In the genomic region with DNA sequence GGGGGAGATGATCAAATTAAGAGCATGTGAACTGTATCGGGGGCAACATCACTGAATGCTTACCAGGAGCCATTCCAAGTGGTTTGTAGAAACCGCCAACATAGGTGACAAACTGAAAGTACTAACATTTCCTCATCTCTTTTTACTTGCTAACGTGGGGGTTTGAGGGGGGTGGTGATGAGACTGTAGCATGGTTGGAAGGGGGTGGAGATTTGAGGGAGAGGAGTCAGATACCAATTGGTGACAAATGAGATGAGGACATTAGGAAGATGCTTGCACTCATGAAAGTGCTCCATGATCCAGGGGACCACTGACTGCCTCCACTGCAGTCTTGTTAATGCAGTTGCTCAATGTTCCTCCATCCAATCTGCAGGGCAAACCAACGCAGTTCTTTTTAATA, we compare ENCODE assay signal across 10 mouse cellular contexts. TPM values are rescaled to one million over a fixed set of nuclear protein-coding genes. Genes with fewer than 3 reads are reported as not detected.
DNase-seq lines count a peak whose midpoint lies in the region; ATAC-seq lines count a peak whose summit lies in the region.
"Had no signal": no experiment of that assay in that cellular context is flagged by ENCODE, and none has a peak within 500 bp of the region (broad histone marks: within the 10 kb centered on the region; RNA-seq: fewer than 3 reads in every experiment).

No protein-coding gene starts in this region.

- peaks cover 47% of the 10 kb centered on the region for H3K27me3 ChIP-seq in intestine, embryonic 14.5 days (replicated peaks; ENCODE audit: control insufficient read depth, insufficient read depth, low read length)
- peaks cover 25% of the 10 kb centered on the region for H3K27me3 ChIP-seq in intestine, embryonic 15.5 days (replicated peaks)
- peaks cover 65% of the 10 kb centered on the region for H3K27me3 ChIP-seq in embryonic facial prominence, embryonic 10.5 days (replicated peaks; ENCODE audit: low read depth, poor library complexity, severe bottlenecking)
- no peaks in the 10 kb centered on the region for H3K27me3 ChIP-seq in forebrain, embryonic 15.5 days
- H3K27me3 ChIP-seq in midbrain, embryonic 13.5 days: peaks cover 14% of the 10 kb centered on the region

- H3K4me2 ChIP-seq in intestine, embryonic 14.5 days (ENCODE audit: low read length): peak overlapping the region; percentile 20; the same call in 1 of the 2 replicates
- no peak overlapping the region for H3K4me2 ChIP-seq in intestine, embryonic 15.5 days (replicated peaks)
- H3K4me2 ChIP-seq in forebrain, embryonic 15.5 days (replicated peaks): peak overlapping the region; percentile 83
- peak overlapping the region; percentile 78 for H3K4me2 ChIP-seq in midbrain, embryonic 13.5 days (replicated peaks)

- no peak for ATAC-seq in intestine, embryonic 14.5 days (replicated peaks; ENCODE audit: low FRiP score, low TSS enrichment, low read depth)
- ATAC-seq in intestine, embryonic 15.5 days: no peak
- ATAC-seq in forebrain, embryonic 15.5 days (replicated peaks): no peak
- ATAC-seq in midbrain, embryonic 13.5 days: no peak
- no peak for ATAC-seq in CD4-positive, CD25-positive, alpha-beta regulatory T cell, adult 4 months
- ATAC-seq: intestine, postnatal 0 days had no signal

- H3K9ac ChIP-seq in intestine, embryonic 14.5 days (ENCODE audit: low read length): no peak overlapping the region
- no peak overlapping the region for H3K9ac ChIP-seq in intestine, embryonic 15.5 days
- no peak overlapping the region for H3K9ac ChIP-seq in forebrain, embryonic 15.5 days (replicated peaks)
- H3K9ac ChIP-seq in midbrain, embryonic 13.5 days (replicated peaks): no peak overlapping the region

- no peak overlapping the region for H3K27ac ChIP-seq in intestine, embryonic 14.5 days (ENCODE audit: low read depth)
- no peak overlapping the region for H3K27ac ChIP-seq in intestine, embryonic 15.5 days
- H3K27ac ChIP-seq in embryonic facial prominence, embryonic 10.5 days (replicated peaks): no peak overlapping the region
- H3K27ac ChIP-seq in forebrain, embryonic 15.5 days (replicated peaks): no peak overlapping the region; the same call in 1 of the 2 replicates
- no peak overlapping the region for H3K27ac ChIP-seq in midbrain, embryonic 13.5 days

- H3K36me3 ChIP-seq in intestine, embryonic 14.5 days (ENCODE audit: control insufficient read depth, insufficient read depth, low read length): no peaks in the 10 kb centered on the region
- no peaks in the 10 kb centered on the region for H3K36me3 ChIP-seq in intestine, embryonic 15.5 days
- H3K36me3 ChIP-seq in embryonic facial prominence, embryonic 10.5 days (replicated peaks): no peaks in the 10 kb centered on the region
- no peaks in the 10 kb centered on the region for H3K36me3 ChIP-seq in forebrain, embryonic 15.5 days
- no peaks in the 10 kb centered on the region for H3K36me3 ChIP-seq in midbrain, embryonic 13.5 days

- H3K4me1 ChIP-seq in intestine, embryonic 14.5 days (replicated peaks; ENCODE audit: control insufficient read depth, insufficient read depth, low read length): no peaks in the 10 kb centered on the region
- H3K4me1 ChIP-seq in intestine, embryonic 15.5 days (replicated peaks): peaks cover 6% of the 10 kb centered on the region; the same call in 1 of the 2 replicates
- H3K4me1 ChIP-seq in embryonic facial prominence, embryonic 10.5 days: peaks cover 9% of the 10 kb centered on the region
- peaks cover 25% of the 10 kb centered on the region for H3K4me1 ChIP-seq in forebrain, embryonic 15.5 days
- H3K4me1 ChIP-seq in midbrain, embryonic 13.5 days (replicated peaks): peaks cover 22% of the 10 kb centered on the region

- H3K9me3 ChIP-seq in intestine, embryonic 14.5 days (ENCODE audit: control insufficient read depth, low read length): no peaks in the 10 kb centered on the region
- H3K9me3 ChIP-seq in intestine, embryonic 15.5 days: no peaks in the 10 kb centered on the region
- H3K9me3 ChIP-seq in embryonic facial prominence, embryonic 10.5 days: no peaks in the 10 kb centered on the region
- H3K9me3 ChIP-seq in forebrain, embryonic 15.5 days: no peaks in the 10 kb centered on the region
- H3K9me3 ChIP-seq in midbrain, embryonic 13.5 days: no peaks in the 10 kb centered on the region

- no peak for DNase-seq in intestine, embryonic 14.5 days (ENCODE audit: low spot score)
- DNase-seq in embryonic facial prominence, embryonic 10.5 days (ENCODE audit: low spot score): no peak
- DNase-seq in adrenal gland, postnatal 4 days (ENCODE audit: low spot score in 2 of 2): no peak
- DNase-seq in kidney, postnatal 14 days: no peak

- no peak overlapping the region for H3K4me3 ChIP-seq in intestine, embryonic 14.5 days (ENCODE audit: low read depth, low read length)
- no peak overlapping the region for H3K4me3 ChIP-seq in intestine, embryonic 15.5 days (replicated peaks)
- peak overlapping the region; percentile 67 for H3K4me3 ChIP-seq in embryonic facial prominence, embryonic 10.5 days
- peak overlapping the region; percentile 80 for H3K4me3 ChIP-seq in forebrain, embryonic 15.5 days
- H3K4me3 ChIP-seq in midbrain, embryonic 13.5 days (replicated peaks): peak overlapping the region; percentile 67

- 20% methylated on average over 4 of the region's 4 CpGs for WGBS in intestine, embryonic 14.5 days
- WGBS in intestine, embryonic 15.5 days: 23% methylated on average over 4 of the region's 4 CpGs
- WGBS in embryonic facial prominence, embryonic 10.5 days: 12% methylated on average over 4 of the region's 4 CpGs
- WGBS in forebrain, embryonic 15.5 days: 16% methylated on average over 4 of the region's 4 CpGs
- 20% methylated on average over 4 of the region's 4 CpGs for WGBS in midbrain, embryonic 13.5 days

RNA-seq across cellular contexts. Expression of gene Slitrk3, which starts 0.6 kb away (rescaled TPM):
- 0.66 and 0.74 TPM in 2 replicates for polyA plus RNA-seq in intestine, embryonic 14.5 days (2014; fragmentation: Nextera tagmentation; extraction: Ambion mirVana)
- polyA plus RNA-seq in intestine, embryonic 15.5 days (2015; fragmentation: Nextera tagmentation; extraction: Ambion mirVana): 0.68 and 0.87 TPM in 2 replicates
- 0.22 and 0.24 TPM in 2 replicates for polyA plus RNA-seq in embryonic facial prominence, embryonic 10.5 days (2016; fragmentation: Nextera tagmentation; extraction: Ambion mirVana)
- 13.9 and 17.2 TPM in 2 replicates for polyA plus RNA-seq in forebrain, embryonic 15.5 days (2015; fragmentation: Nextera tagmentation; extraction: Ambion mirVana)
- polyA plus RNA-seq in midbrain, embryonic 13.5 days (2015; fragmentation: Nextera tagmentation; extraction: Ambion mirVana): 11.1 and 11.6 TPM in 2 replicates
- not detected for polyA plus RNA-seq in CD4-positive, CD25-positive, alpha-beta regulatory T cell, adult 4 months (2017; shearing (Covaris generic))
- under 1 TPM; 0.20 to 0.42 TPM for total RNA-seq in adrenal gland, postnatal 4 days (2021)
- total RNA-seq: megakaryocyte-erythroid progenitor cell, adult 5-6 weeks had no signal

Comparison
In these comparisons a context has a peak if more than half of its experiments do, and no peak if none do; other contexts are left out.
1. H3K4me3 ChIP-seq: peak in embryonic facial prominence, embryonic 10.5 days (single experiment), forebrain, embryonic 15.5 days (single experiment) and midbrain, embryonic 13.5 days (single experiment); none in intestine, embryonic 14.5 days (single experiment) and intestine, embryonic 15.5 days (single experiment).